Mouse (Mus musculus) adrenal gland, postnatal 36 days (tissue): Measurements from ENCODE around the gene Gse1. TPM values are rescaled to one million over a fixed set of nuclear protein-coding genes. Genes with fewer than 3 reads are reported as not detected.

Source experiments
- DNase-seq, 2 experiments: peaks; one replicate each; pipeline ENCODE4 v3.0.0; 2021; ENCODE audit warnings: mixed read lengths in 1 of 2
- total RNA-seq, 2 experiments: library from RNA; stranded (reverse); gene quantifications; 2 replicates each; pipeline ENCODE4 v1.2.3; 2021

Gse1 gene
- total RNA-seq, 2 experiments from 2014 or later = 25.9 to 30.2 TPM

DNA sequence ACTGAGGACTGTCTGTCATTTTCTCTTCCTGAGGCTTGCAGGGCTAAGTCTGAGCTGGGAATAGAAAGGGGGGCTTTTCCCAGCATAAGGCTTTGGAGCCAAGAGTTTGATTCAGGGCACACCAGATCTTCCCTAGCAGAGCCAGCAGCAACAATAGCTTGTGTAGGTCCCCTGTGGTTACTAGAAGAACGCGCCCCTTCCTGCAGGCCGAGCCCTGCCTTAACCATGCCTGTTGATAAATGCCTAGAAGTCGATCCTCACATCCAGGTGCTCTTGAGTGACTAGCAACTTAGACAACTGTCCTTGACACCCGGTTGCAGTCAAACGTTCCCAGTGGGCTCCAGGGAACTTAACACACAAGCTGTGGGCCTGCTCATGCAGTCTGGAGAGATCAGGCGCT lies 195.3 kb downstream of the Gse1 start:
- no peak for DNase-seq

DNA sequence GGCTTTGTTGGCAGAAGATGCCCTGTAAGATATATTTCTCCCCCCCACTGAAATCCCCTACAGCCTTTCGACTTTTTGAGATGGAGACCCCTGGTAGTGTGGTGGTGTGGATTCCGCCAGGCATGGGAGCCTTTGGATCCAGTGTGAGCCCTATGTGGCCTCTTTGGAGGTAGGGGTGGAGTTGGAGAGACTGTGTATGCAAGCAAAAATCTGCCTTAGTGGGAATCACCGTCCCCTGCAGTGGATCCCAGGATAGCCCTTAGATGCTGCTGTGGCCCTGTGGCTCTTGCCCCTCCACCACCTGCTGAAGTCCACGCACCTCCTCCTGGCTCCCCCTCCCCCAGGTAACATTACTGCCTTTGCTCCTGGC lies 196.6 kb downstream of the Gse1 start:
- DNase-seq = no peak

DNA sequence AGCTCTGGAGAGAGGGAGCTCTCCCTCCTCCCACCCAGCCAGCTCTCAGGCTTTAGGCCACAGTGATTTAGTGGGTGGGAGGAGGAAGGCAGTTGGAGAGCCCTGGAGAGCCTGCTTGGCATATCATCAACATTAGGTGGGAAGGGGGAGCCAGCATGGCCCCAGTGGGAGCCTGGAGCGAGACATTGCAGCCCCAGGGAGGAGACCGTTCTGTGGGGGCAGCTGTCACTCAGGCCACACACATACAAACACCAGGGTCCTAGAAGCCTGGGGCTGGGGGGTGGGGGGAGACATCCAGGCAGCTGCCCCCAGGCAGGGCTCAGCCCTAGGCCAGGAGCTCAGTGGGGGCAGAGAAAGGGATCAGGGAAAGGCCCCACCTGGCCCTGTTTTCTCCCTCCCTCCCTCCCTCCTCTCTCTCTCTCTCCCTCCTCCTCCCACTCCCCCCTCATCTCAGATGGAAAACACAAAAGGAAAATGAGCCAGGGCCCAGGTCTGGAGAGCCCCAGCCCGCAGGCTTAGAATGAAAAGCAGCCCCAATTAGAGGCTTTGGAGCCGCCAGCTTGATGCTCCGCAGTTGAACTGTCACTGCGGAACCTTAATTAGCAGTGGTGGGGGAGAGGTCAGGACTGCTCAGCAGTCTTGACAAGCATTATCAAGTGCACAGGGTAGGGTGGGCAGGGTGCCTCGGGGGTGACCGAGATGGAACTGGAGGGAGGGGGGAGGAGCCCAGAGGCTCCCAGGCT lies 197.1 kb downstream of the Gse1 start:
- DNase-seq = no peak

DNA sequence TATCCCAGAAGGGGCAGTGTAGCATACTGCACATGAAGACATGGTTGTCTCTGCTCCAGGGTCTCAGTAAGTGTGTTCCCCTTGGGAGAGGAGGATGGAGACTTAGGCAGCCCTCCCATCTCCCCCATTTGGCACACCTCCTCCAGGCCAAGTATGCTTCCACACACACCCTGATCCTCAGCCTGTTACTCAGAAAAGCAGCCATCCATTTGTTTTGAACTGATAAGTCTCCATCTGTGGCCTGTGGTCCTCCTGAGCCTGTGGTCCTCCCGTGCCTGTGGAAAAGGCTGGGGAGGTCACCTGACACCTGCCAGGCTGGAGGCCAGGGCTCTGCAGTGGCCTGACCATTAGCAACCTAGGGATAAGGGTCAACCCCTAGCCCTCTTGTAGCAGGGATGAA lies 197.8 kb downstream of the Gse1 start:
- no peak for DNase-seq

DNA sequence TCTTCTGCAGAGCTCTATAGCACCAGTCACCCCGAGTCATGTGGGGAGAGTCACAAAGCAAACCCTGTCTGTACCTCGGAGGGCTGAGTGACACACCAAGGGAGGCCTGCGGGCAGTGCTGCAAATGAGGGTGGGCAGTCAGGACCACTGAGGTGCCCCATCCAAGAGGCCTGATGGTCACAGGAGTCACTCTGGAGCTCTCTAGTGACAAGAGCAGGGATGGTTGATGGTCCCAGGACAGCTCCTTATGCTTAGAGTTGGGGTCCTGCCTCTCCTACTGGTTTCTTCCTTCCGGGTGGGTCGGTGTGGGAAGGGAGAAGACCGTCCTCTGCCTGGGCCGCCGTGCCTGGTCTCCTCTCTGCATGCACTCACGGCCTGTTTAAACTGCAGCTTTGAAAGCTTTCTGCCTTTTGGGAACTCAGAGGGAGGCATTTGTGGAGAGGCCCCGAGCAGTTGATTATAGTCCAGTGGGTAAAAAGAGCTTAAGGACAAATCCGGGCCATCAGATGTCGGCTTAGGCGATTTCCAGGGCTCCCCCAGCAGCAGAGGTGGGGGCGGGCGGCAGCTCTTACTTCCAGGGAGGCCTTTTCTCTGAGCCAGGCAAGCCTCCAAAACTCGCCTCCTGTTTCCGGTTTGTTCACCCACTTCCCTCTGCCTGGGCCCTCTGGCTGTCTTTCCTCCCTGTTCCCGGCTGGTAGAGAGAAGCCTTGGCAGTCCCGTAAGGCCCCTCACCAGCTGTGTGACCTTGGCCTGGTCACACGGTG lies 198.5 kb downstream of the Gse1 start:
- peak; percentile 50 to 57 for DNase-seq

DNA sequence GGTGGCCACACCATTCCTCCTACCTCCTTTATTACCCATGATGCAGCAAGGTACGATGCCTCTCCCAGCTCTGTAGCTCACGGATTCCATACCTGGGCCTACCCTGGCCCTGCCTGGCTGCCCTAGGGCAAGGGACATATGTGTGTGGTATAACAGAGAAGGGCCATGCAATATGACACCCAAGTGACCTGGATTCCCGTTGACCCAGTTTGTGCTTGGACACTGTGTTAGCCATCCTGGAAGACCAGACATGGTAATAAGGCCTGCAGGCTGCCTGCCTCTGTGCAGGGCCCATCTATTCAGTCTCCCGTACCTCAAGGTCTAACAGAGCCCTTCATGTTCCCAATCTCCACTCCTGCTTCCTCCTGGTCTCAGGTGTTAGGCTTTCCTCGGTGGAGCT lies 200.2 kb downstream of the Gse1 start:
- DNase-seq = no peak

DNA sequence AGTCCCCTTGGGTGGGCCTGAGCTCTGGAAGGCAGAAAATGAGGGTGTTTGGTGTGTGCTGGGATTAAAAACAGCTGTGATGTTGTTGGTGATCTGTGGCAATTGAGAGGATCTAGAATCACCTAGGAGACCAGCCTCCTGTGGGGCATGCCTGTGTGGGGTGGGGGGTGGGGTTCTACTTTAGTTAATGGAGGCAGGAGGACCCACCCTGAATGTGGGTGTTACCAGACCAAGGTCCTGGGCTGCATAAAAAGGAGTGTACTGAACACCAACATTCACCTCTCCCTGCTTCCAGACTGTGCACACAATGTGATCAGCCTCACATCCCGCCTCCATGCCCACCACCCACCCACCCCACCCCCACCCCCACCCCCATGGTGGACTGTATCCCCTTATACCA lies 200.9 kb downstream of the Gse1 start:
- DNase-seq = no peak

DNA sequence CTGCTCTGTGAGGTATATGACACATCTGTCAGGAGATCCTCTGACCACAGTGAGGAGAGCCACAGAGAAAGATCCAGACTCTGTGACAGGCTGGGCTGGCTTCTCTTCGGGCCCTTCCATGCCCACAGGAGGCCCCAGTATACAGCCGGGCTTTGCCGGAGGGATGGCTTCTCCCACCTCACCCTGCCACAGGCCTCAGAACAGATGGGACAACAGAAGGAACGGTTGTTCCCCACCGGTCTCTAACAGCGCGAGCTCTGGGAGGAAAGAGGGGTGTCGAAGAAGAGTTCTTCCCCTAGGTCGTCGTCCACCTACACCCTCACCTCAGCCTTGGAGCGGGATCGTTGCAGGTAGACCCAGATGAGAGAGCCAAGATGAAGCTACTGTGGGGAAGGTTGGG lies 202.8 kb downstream of the Gse1 start:
- no peak for DNase-seq

DNA sequence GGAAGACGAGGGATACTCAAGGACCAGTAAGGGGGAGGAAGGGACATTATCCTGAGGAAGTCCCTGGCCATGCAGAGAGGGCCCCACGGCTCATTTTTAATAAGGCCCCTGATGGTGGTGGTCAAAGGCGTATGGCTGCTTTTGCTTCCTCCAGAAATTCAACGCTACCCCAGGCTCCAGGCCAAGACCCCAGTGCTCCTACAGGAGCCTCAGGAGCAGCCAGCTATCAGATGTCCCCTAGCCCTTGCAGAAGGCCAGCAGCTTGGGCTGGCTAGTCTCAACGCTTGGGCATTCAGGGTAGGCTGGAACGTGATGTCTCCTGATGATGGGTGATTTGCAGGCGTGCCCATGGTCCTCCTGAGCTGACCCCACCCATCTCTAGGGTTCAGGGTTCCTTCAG lies 204.2 kb downstream of the Gse1 start:
- no peak for DNase-seq

DNA sequence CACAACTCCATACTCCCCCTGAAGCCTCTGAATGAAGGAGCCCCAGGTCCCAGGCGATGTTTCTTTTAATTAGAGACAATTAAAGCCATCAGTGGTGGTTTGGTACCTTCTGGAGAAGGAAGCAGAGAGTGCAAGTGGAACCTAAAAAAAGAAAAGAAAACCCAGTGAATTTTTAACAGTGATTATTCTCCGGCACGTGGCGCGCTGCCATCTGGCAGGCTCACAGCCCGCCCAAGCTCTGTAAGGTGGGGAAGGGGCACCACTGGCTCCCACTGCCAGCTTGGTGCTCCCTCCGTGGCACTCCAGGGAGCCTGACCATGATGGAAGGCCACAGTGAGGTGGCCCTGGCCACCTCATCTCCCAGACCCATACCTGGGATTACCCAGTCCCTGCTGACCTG lies 204.9 kb downstream of the Gse1 start:
- DNase-seq = no peak

DNA sequence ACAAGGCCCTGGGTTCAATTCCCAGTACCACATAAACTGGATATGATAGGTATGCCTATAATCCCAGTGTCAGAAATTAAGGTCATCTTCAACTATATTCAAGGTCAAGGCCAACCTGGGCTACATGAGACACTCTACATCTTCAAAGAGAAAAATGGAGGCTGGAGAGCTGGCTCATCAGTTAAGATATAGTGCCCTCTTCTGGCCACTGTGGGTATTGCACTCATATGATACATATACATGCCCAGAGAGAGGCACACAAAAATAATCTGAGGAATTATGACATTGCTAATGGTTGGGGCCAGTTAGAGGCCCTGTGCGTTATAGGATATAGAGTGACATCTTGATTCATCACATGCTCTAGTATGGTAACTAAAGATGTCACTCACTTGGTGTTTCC lies 205.5 kb downstream of the Gse1 start:
- no peak for DNase-seq

DNA sequence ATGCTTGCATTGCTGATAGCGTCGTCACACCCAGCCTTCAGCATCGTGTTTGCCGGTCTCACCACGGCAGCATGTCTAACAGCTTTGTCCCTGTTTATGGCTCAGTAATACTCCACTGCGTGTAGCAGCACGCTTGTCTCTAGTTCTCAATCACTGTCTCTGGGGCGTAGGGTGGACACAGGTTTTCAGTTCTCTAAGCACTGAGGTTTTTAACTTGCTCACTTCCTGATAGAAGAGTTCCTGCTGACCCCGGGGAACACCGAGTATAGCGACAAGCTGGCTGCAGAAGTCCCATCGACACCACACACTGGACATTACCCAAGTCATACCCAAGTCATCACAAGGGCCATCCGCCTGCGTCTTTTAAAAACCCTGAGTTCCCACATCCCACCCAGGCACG lies 207.5 kb downstream of the Gse1 start:
- no peak for DNase-seq

DNA sequence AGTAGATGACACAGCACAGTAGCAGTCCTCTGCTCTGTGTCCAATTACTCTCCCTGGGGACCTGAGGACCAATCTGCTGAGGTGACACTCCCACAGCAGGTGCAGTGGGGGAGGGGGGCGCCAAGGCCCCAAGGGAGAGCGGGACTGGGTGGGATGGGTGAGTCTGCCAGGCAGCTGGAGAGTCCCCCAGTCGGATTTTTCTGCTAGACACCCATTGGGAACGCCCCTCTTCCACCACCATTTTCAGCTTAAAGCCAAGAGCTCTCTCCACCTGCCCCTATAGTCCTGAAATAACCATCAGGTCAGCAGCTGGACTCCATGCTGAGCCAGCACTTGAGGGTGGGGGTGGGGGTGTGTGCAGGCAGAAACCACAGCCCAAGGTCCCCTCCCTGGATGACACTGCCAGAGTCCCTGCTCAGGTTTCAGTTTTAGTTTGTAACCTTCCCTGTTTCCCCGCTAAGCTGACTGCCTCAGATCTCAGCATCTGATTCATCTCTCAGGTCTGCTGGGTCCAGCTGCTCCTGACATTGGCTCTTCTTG lies 208.3 kb downstream of the Gse1 start:
- peak in 1 of 2 experiments; percentile 40 for DNase-seq

DNA sequence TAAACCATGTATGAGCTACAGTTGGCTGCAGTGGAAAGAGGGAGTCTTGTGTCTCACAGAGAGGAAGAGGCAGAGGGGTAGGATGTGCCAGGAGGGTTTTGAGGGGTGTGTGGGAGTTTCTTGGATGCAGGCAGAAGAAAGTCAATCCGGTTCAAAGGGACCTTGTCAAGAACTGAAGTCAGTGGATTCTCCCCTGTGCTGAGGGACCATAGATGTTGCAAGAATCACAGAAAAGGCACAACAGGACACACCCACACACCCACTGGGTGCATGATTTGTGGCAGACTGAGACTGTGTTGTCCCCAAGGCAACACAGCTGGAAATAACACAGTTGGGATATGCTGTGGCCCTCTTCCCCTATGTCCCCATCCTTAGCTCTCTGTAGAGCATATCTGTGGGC lies 209.0 kb downstream of the Gse1 start:
- DNase-seq = peak in 1 of 2 experiments; percentile 33

DNA sequence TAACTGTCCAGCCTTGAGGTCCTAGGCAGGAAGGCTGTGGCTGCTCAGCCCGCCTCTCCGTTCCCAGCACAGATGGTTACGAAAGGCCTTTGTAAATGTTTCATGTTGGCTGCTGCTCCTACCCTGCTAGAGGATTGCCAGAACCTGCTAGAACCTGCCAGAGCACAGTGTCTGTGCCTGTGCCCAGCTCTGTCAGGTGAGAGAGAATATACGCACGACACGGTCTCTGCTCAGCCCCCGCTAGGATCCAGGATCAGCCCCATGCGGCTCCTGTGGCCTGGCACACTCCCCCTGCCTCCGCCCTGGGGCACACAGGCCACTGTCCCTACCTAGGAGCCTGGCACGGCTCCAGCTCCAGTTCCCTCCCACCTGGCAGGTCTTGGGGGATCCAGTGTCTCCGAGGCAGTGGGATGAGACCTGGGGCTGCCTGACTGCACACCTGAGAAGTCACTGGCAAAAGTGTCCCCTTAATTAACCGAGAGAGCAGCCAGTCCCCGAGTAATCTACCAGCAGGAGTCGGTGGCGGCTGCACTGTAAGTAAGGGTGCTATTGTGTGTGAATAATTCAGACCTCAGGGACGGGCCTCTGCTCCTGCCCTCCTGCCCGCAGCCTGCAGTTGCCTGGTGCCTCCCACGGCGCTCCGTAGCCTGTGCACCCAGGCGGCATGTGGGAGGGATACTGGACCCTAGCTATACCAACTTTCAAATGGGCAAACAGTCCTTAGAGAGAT lies 209.6 kb downstream of the Gse1 start:
- DNase-seq = peak; percentile 42 to 58

DNA sequence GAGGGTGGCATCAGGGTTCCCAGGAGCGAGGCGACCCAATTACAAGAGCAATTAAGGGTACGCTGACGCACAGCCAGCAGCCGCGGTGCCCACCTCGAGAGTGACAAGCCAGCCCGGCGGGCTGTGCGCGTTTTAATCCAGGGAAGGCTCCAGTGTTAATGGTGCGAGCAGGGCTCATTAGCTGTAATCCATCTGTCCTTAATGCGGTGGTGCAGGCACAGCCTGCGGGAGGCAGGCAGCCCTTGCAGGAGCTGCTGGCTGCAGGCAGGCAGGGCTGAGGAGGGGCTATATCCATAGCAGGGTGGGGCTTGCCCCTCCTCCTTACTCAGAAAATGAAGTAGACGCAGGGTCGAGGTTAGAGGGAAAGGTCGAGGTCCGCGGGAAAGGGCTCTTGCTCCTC lies 211.1 kb downstream of the Gse1 start:
- peak in 1 of 2 experiments; percentile 53 for DNase-seq

DNA sequence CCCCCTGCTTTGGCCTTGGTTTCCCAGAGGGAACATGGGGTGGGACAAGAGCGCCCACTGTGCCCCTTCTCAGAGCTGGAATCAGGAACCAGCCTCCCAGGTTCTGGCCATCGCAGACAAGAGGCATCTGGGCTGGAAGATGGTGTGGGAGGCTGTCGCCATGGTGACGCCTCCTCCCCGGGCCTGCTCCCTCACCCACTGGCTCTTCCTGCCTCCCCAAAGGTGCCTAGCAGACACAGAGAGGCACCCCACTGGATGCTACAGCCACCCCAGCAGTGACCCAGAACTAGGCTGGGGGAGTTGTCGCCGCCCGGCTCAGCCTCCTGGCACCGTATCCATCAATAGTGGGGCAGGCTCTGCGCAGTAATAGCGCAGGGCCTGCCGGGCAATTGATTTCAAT lies 212.5 kb downstream of the Gse1 start:
- DNase-seq = no peak

DNA sequence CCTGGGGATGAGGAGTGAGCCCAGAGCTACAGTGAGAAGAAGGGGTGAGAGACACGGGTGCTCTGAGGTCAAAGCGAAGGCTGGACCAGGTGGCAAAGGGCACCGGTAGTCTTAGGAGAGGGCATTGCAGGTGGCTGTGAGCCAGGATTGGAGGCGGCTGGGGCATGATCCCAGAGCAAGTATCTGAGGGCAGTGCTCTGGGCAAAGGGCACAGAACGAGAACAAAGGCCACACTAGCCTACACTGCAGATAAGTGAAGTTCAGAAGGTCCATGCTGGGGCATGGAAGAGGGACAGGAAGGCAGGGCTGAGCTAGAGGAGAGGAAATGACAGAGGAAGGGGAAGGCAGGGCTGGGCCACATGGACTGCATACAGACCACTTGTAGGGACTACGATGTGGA lies 213.4 kb downstream of the Gse1 start:
- peak in 1 of 2 experiments; percentile 52 for DNase-seq

DNA sequence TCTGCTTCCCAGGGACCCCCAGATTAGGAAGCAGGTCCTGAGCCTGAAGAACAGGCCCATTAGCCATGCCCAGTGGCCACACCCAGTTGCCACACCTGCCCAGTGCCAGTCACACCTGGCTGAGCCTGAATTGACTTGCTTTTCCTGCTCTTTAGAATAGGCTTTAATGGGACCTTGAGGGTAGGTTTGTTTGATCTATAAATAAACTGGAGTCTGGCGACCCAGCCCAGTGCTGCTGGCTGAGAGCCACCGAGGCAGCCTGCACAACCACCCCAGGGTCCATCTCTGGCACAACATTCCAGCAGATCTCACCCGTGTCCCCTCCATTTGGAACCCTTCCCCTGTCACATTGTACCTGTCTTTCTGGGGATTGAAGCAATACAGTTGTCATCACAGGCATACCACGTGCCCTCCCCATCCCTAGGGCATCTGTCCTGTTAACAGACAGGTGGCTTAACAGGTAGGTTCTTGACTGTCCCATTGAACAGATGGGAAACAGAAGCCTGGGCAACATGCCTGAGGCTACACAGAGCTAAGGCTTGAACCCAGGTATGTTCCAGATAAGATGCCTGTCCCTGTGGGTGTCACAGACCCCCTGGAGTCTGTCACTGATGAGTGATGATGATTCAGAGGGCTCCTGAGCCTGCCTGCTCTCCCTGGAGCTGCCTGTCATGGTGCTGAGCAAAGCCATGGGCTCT lies 214.2 kb downstream of the Gse1 start:
- peak in 1 of 2 experiments; percentile 43 for DNase-seq

DNA sequence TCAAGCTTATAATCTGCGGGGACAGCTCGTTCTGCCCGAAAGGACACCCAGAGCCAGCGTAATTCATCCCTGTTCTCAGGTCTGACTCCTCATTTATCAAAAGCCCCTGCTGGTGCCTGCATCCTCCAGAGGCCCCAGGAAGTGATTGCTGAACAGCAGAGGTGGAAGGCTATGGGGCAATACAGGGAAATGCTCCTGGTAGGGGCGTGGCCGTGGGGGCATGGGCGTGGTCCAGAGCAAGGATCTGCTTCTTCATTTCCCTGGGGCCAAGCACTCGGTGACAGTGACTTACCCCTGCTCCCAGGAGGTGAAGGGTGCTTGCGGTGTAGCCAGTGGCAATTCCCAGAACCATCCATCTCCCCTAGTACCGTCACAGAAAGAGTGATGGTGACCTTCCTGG lies 217.0 kb downstream of the Gse1 start:
- DNase-seq = peak in 1 of 2 experiments; percentile 40

DNA sequence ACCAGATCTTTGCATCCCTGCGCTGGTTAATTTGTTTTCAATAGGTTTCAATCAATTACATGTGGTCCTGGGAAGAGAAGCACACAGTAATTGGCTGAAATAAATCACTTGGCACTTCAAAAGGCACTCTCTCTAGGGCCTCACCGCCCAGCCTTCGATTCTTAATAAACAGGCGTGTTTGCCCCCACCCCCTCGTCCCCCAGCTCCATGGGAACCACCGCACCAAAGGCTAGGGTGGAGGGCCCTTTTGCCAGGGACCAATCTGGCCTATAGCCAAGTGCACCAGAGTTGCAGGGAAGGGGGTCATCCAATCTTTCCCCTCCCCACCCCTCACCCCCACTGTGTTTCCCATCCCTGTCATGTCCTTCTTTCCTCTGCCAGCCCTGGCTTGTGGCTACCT lies 219.9 kb downstream of the Gse1 start:
- DNase-seq = no peak

DNA sequence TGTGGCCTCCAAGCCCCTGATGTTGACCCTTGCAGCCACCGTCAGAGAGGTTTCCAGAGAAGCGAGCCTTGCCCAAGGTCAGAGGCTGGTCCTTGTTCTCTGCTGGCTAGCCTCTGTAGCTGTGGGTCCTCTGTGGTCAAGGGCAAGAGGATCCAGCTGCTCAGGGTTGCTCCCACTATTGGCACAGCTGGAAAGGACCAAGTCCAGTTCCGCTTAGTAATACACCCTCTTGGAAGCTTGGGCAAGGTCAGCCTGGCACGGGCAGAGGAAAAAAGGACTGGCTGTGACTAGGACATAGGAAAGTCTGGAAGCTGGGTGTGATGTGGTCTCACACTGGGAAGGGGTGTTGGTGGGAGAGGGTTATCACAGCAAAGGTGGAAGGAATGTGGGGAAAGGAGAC lies 220.9 kb downstream of the Gse1 start:
- peak; percentile 80 to 85 for DNase-seq
